Mouse (Mus musculus) bone marrow macrophage, adult 2 months (primary cell): ENCODE results near the gene Clip2. TPM values are rescaled to one million over a fixed set of nuclear protein-coding genes. Genes with fewer than 3 reads are reported as not detected.

Experiments
- H3K27ac ChIP-seq: 2 replicates; pipeline ENCODE4 v1.5.1; 2012; ENCODE audit warnings: low read depth, low read length; ENCODE audit not compliant: insufficient read depth
- H3K4me1 ChIP-seq: 2 replicates; pipeline ENCODE4 v1.6.1; 2012; ENCODE audit warnings: low read length; ENCODE audit not compliant: control insufficient read depth, insufficient read depth
- H3K4me3 ChIP-seq: 2 replicates; pipeline ENCODE4 v1.5.1; 2012; ENCODE audit warnings: mild to moderate bottlenecking, low read length, moderate library complexity; ENCODE audit not compliant: insufficient read depth
- CTCF ChIP-seq: IDR thresholded peaks from 2 replicates; pipeline ENCODE4 v1.5.1; 2012; ENCODE audit warnings: low read depth, mild to moderate bottlenecking, low read length, moderate library complexity
- POLR2A ChIP-seq: IDR thresholded peaks from 2 replicates; pipeline ENCODE4 v1.6.1; 2012; ENCODE audit warnings: mild to moderate bottlenecking, low read depth, low read length, borderline replicate concordance
- polyA plus RNA-seq: library from polyadenylated mRNA; stranded (reverse); fragments of >200 nt; gene quantifications from 2 replicates; pipeline ENCODE4 v1.2.4, GENCODE M21; 2012; ENCODE audit not compliant: missing spikeins, insufficient read depth, insufficient read length

Gene Clip2
- 13.1 and 14.3 TPM in 2 replicates for polyA plus RNA-seq

DNA sequence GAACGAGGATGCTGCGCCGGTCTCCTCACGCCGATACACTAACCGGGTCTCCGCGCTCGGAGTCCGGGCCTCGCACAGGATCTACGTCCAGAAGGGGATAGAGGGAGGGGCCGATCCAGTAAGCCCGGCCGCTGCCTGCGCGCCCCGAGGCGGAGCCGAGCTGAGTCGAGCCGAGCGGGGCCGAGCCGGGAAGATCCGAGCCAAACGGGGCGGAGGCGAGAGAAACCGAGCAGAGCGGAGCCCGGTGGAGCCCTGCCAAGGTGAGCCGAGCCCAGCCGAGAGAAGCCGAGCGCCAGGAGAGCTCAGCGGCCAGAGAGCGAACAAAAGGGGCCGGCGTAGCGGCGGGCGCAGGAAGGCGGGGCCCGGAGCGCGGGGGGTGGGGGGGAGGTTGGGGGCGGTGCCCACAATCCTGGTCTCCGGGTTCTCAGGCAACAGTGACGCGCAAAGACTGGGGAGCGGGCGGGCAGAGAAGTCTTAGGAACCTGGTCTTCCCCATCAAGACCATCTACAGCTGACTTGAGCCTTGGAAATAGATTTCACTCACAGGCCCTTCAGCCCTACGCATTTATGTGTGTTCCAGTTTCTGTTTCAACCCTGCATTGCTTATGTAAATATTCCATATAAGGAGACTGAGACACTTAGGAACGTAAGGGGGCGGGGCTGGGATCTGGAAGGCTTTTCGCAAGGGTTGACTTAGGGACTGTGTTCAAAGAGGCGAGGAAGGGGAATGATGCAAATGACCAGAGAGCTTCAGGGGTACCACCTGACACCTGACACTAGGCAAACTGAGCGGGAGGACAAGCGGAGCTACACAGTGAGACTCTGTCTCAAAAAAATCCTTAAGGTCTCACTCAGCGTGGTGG, at the start of gene Clip2:
Gene Clip2, minus strand, starts transcription at position 325 of the 863 bp plus-strand sequence.
- Histone ChIP-seq H3K4me1 (peaks cover 22% of the 10 kb centered on the region), H3K27ac (peak within 1 kb of the TSS; percentile 55), H3K4me3 (peak within 1 kb of the TSS; percentile 81)
- TF ChIP-seq POLR2A: no peak
- no peak for TF ChIP-seq CTCF

DNA sequence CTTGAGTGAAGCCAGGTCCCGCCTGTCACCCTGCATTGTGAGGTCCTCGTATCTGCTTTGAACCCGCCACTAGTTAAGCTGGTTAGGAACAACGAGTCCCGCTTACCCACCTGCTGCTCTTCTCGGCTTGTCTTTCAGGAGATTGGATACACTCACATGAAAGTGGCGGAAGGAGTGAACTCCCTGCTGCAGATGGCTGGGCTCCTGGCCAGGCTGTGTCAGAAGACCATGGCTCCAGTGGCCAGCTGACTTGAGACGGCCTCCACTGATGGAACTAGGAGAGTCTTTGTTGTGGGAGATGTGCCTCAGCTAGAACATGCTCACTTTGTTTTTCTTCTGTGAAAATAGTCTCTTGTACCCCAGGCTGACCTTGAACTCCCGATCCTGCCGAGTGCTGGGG, 45.5 kb upstream of the Clip2 start:
- TF ChIP-seq POLR2A (no peak), CTCF (no peak)
- Histone ChIP-seq H3K27ac (no peak overlapping the region), H3K4me3 (no peak overlapping the region), H3K4me1 (no peaks in the 10 kb centered on the region)

DNA sequence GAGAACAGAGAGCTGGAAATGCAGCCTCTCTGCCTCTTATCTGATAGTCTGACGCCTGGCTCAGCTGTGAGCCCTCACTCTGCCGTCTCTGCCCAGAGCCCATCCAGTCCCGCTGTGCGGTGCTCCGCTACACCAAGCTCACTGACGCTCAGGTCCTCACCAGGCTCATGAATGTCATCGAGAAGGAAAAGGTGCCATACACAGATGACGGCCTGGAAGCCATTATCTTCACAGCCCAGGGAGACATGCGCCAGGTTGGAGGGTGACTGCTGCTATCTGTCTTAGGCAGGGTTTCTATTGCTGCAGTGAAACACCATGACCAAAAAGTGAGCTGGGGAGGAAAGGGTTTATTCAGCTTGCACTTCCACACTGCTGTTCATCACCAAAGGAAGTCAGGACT, 40.9 kb upstream of the Clip2 start:
- peaks cover 5% of the 10 kb centered on the region for H3K4me1 ChIP-seq
- no peak overlapping the region for H3K4me3 ChIP-seq
- no peak overlapping the region for H3K27ac ChIP-seq
- TF ChIP-seq CTCF: no peak
- TF ChIP-seq POLR2A: no peak

DNA sequence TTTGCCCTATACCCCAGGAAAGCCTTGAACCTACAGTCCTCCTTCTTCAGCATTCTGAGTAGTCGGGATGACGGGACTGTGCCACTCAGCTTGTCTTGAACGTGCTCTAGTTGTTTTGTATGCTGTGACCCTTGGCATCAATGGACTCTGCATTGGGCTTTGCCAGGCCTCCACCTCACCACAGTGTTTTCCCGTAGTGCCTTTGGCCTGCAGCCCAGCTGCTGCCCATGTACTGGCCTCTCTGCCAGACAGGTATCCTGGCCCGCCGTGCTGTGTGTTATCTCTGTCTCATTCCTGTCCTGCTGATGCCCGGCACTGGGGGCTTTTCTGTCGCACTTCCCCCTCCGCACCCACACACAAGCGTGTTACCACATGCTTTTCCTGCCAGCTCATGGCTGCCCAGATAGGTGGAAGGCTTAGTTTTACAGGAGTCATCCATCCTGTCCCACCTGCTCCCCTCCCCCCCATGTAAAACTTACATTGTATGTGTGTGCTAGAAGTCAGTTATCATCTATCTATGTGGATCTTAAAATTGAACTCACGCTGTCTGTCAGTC, 39.9 kb upstream of the Clip2 start:
- H3K27ac ChIP-seq: no peak overlapping the region
- no peak overlapping the region for H3K4me3 ChIP-seq
- TF ChIP-seq CTCF: no peak
- TF ChIP-seq POLR2A: no peak
- peaks cover 5% of the 10 kb centered on the region for H3K4me1 ChIP-seq

DNA sequence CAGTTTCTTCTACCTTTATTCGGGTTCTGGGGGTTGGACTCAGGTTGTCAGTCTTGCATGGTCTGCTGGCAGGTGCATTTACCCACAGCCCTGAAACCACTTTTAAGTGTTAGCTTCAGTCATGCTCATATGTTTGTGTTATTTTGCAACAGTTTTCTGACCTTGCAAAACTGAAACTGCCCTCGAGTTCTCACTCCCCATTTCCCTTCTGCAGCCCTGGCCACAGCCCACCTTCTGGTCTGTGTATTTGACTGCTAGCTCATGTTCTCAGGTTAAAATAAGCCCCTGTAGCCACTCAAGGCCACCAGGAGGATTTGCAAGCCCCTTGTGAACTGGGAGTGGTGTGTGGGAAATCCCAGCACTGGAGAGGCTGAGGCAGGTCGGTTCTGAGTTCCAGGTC, 37.7 kb upstream of the Clip2 start:
- Histone ChIP-seq H3K27ac (no peak overlapping the region), H3K4me1 (peaks cover 8% of the 10 kb centered on the region), H3K4me3 (no peak overlapping the region)
- TF ChIP-seq CTCF (no peak), POLR2A (no peak)

DNA sequence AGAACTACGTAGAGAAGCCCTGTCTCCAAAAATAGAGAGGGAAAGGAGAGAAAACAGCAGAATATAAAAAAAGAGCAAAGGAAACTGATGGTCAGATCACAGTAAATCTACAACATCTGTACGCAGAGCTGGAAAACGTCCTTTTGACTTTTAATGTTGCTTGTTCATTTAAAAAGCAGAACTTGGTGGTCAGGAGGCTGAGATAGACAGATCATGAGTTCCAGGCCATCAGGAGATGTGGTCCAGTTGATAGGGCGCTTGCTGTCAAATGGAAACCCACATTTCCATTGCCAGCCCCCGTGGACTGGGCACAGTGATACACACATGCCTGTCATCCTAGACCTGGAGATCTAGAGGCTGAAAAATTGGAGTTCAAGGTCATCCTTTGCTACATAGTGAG, 32.6 kb upstream of the Clip2 start:
- no peak overlapping the region for H3K27ac ChIP-seq
- H3K4me1 ChIP-seq: peaks cover 21% of the 10 kb centered on the region
- H3K4me3 ChIP-seq: no peak overlapping the region
- no peak for TF ChIP-seq CTCF
- no peak for TF ChIP-seq POLR2A

DNA sequence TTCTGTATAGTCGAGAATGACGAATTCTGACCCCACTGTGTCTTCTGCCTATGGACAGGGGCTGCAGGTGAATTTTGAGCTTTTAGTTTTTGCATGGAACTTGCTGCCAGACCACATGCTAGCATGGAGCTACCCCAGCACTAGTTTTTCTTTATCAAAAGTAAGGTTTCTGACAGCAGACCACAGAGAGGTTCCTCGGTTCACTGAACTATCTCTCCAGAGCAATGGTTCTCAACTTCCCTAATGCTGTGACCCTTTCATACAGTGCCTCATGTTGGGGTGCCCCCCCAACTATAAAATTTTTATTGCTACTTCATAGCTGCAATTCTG, 31.6 kb upstream of the Clip2 start:
- peak overlapping the region; percentile 80; the same call in 1 of the 2 replicates for H3K4me3 ChIP-seq
- H3K4me1 ChIP-seq: peaks cover 19% of the 10 kb centered on the region
- no peak overlapping the region for H3K27ac ChIP-seq
- TF ChIP-seq POLR2A: no peak
- no peak for TF ChIP-seq CTCF

DNA sequence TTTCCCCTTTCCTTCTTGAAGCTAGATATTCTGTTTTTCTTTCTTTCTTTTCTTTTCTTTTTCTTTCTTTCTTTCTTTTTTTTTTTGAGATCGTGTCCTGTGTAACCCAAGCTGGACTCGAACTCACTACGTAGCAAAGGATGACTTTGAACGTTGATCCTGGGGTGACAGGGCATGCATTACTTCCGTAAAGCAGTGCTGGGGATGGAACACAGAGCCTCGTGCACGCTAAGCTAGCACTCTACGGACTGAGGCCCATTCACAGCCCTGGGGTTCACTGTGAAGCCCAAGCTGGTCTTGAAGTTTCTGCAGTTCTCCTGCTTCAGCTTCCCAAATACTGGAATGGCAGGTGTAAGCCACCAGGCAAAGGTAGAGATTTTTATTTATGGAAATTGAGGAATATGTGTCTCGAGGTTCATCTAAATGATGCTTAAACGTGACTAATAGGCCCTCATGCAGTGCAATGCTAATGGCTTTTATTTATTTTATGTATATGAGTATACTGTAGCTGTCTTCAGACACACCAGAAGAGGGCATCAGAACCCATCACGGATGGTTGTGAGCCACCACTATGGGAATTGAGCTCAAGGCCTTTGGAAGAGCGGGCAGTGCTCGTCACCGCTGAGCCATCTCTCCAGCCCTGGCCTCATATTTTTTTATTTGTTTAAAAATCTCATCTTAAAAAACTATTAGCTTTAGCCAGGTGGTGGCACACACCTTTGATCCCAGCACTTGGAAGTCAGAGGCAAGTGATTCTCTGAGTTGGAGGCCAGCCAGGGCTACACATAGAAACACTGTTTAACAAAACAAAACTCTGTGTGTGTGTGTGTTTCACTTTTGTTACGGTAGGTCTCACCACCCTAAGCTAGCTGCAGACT, 31.0 kb upstream of the Clip2 start:
- Histone ChIP-seq H3K4me1 (peaks cover 16% of the 10 kb centered on the region), H3K4me3 (peak overlapping the region; percentile 80), H3K27ac (no peak overlapping the region)
- TF ChIP-seq POLR2A (no peak), CTCF (peak; percentile 17; the same call in 1 of the 2 replicates)

DNA sequence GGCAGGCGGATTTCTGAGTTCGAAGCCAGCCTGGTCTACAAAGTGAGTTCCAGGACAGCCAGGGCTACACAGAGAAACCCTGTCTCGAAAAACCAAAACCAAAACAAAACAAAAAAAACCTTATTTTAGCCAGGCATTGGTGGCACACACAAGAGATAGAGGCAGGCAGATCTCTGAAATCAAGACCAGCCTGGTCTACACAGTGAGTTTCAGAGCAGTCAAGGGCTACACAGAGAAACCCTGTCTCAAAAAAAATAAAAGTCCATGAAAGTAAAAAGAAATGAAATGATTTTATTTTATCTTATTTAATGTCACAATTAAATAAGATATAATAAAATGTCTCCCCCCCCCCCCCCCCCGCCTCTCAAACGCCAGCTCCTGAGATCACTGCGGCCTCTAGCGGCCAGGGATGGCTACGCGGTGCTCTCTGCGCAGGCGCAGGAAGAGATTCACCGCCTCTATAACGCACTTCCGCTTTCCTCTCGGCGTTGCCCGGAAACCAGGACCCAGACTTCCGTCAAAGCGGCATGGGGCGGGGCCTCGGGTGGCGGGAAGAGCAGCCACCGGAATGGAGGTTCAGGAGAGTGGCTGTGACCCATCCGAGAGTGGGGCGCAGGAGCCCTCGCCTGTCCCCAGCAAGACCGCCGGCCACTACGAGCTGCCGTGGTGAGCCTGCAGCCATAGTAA, 30.1 kb upstream of the Clip2 start:
- TF ChIP-seq POLR2A (no peak), CTCF (peak; percentile 33; the same call in 1 of the 2 replicates)
- peak overlapping the region; percentile 80 for H3K4me3 ChIP-seq
- H3K27ac ChIP-seq: no peak overlapping the region
- H3K4me1 ChIP-seq: peaks cover 16% of the 10 kb centered on the region
